ENCODE assay signal across 37 mouse cellular contexts in the genomic region with DNA sequence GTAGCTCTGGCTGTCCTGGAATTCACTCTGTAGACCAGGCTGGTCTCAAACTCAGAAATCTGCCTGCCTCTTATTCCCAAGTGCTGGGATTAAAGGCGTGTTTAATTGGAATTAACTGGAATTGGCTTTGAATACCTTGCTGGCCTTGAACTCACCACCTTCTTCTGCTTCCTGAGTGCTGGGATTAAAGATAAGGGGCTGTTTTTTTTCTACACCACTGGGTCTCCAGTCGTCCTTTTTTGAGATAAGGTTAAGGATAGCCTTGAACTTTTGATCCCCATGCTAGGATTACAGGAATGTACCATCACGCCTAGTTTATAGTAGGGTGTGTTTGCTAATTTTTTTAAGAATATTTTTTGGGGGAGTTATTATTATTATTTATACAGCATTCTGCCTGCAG. TPM values are rescaled to one million over a fixed set of nuclear protein-coding genes. Genes with fewer than 3 reads are reported as not detected.
"Had no signal": no experiment of that assay in that cellular context is flagged by ENCODE, and none has a peak within 500 bp of the region (broad histone marks: within the 10 kb centered on the region; RNA-seq: fewer than 3 reads in every experiment).

No protein-coding gene starts in this region.

- DNase-seq: cerebellum, adult 9-10 months; cerebellum, adult 9-11 months; cerebellum, postnatal 10 days; cerebellum, postnatal 14 days; cerebellum, postnatal 25 days; cerebellum, postnatal 36 days; embryo, embryonic 11 days; forebrain, postnatal 0 days; gastrocnemius, postnatal 10 days; gastrocnemius, postnatal 14 days; gastrocnemius, postnatal 25 days; gastrocnemius, postnatal 36 days; heart, adult 11 months; heart, adult 18-20 months; heart, adult 2 months had no signal

- H3K4me1 ChIP-seq: embryonic facial prominence, embryonic 10.5 days; embryonic facial prominence, embryonic 12.5 days; embryonic facial prominence, embryonic 13.5 days; embryonic facial prominence, embryonic 15.5 days; forebrain, embryonic 10.5 days; forebrain, embryonic 12.5 days; forebrain, embryonic 13.5 days; forebrain, embryonic 15.5 days had no signal

- H3K9me3 ChIP-seq: embryonic facial prominence, embryonic 10.5 days; embryonic facial prominence, embryonic 12.5 days; embryonic facial prominence, embryonic 13.5 days; embryonic facial prominence, embryonic 15.5 days; forebrain, embryonic 10.5 days; forebrain, embryonic 12.5 days; forebrain, embryonic 13.5 days; forebrain, embryonic 15.5 days; heart, embryonic 10.5 days had no signal

- H3K27ac ChIP-seq: embryonic facial prominence, embryonic 10.5 days; embryonic facial prominence, embryonic 12.5 days; embryonic facial prominence, embryonic 13.5 days; embryonic facial prominence, embryonic 15.5 days; forebrain, embryonic 10.5 days; forebrain, embryonic 12.5 days; forebrain, embryonic 13.5 days; forebrain, embryonic 15.5 days; heart, adult 2 months; heart, embryonic 10.5 days had no signal

- H3K4me2 ChIP-seq: embryonic facial prominence, embryonic 12.5 days; embryonic facial prominence, embryonic 13.5 days; embryonic facial prominence, embryonic 15.5 days; forebrain, embryonic 12.5 days; forebrain, embryonic 13.5 days; forebrain, embryonic 15.5 days; heart, embryonic 11.5 days had no signal

- ATAC-seq: forebrain, embryonic 13.5 days; forebrain, embryonic 14.5 days; forebrain, embryonic 15.5 days; forebrain, embryonic 16.5 days; forebrain, postnatal 0 days had no signal

- H3K9ac ChIP-seq: embryonic facial prominence, embryonic 12.5 days; embryonic facial prominence, embryonic 13.5 days; embryonic facial prominence, embryonic 15.5 days; forebrain, embryonic 12.5 days; forebrain, embryonic 13.5 days; forebrain, embryonic 15.5 days; forebrain, postnatal 0 days had no signal

- H3K27me3 ChIP-seq: embryonic facial prominence, embryonic 12.5 days; embryonic facial prominence, embryonic 13.5 days; embryonic facial prominence, embryonic 15.5 days; forebrain, embryonic 12.5 days; forebrain, embryonic 13.5 days; forebrain, embryonic 15.5 days had no signal

- H3K4me3 ChIP-seq: embryonic facial prominence, embryonic 10.5 days; embryonic facial prominence, embryonic 12.5 days; embryonic facial prominence, embryonic 13.5 days; embryonic facial prominence, embryonic 15.5 days; erythroblast, embryonic 14.5 days; forebrain, embryonic 10.5 days; forebrain, embryonic 12.5 days; forebrain, embryonic 13.5 days; forebrain, embryonic 15.5 days; heart, adult 2 months; heart, embryonic 10.5 days had no signal

RNA-seq across cellular contexts. Expression of gene Hcrt, which starts 15.3 kb away (rescaled TPM):
- total RNA-seq: common myeloid progenitor, adult 5-6 weeks; gastrocnemius, adult 18-20 months; gastrocnemius, postnatal 10 days; gastrocnemius, postnatal 14 days; gastrocnemius, postnatal 25 days; gastrocnemius, postnatal 36 days; gastrocnemius, postnatal 4 days; granulocyte monocyte progenitor cell, adult 5-6 weeks; heart, adult 18-20 months; heart, adult 2 months; heart, adult 8-10 months had no signal
- polyA plus RNA-seq: embryonic facial prominence, embryonic 10.5 days; embryonic facial prominence, embryonic 11.5 days; embryonic facial prominence, embryonic 12.5 days; embryonic facial prominence, embryonic 13.5 days; embryonic facial prominence, embryonic 14.5 days; embryonic facial prominence, embryonic 15.5 days; erythroblast, embryonic 14.5 days; forebrain, embryonic 10.5 days; forebrain, embryonic 11.5 days; forebrain, embryonic 13.5 days; gonadal fat pad, adult 2 months; heart, adult 2 months; heart, embryonic 10.5 days; heart, embryonic 11.5 days had no signal

RNA-seq across cellular contexts. Expression of gene Kcnh4, which starts 18.3 kb away (rescaled TPM):
- total RNA-seq: common myeloid progenitor, adult 5-6 weeks; gastrocnemius, adult 18-20 months; gastrocnemius, postnatal 10 days; gastrocnemius, postnatal 14 days; gastrocnemius, postnatal 25 days; gastrocnemius, postnatal 36 days; granulocyte monocyte progenitor cell, adult 5-6 weeks; heart, adult 18-20 months; heart, adult 2 months; heart, adult 8-10 months had no signal
- polyA plus RNA-seq: erythroblast, embryonic 14.5 days; heart, embryonic 10.5 days; heart, embryonic 11.5 days had no signal
